Mouse (Mus musculus): ENCODE measurements around the gene Phf24.

DNA sequence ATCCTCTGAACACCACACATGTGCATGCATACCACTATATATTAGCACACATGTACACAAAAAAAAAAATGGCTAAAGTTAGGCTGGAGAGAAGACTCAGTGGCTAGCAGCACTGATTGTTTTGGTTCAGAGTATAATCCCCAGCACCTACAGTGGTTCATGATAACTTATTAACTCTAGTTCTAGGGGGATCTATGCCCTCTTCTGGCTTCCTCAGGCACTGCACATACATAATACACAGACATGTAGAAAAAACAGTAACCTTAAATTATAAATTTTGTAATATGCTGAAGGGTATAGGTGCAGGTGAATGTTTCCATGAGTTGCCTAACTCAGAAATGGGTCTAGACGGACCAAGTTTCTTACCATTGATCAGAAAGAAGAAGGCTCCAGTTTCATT is 71.8 kb downstream of the Phf24 start:
- no peak for TF ChIP-seq CTCF (IDR thresholded peaks at IDR 0.05; ENCODE audit: insufficient read depth, low read length)
- TF ChIP-seq POLR2A (IDR thresholded peaks at IDR 0.05; ENCODE audit: borderline replicate concordance, extremely low read depth, low read depth, low read length): no peak

Measured in lung, adult 2 months (tissue).